Mouse (Mus musculus): ENCODE measurements at regions not wholly inside any gene's neighbourhood (a gene's known extent, or its start where the extent isn't known, plus 50 kb on each side); places are given as distances from the start of the nearest gene placed in this dataset.

DNA sequence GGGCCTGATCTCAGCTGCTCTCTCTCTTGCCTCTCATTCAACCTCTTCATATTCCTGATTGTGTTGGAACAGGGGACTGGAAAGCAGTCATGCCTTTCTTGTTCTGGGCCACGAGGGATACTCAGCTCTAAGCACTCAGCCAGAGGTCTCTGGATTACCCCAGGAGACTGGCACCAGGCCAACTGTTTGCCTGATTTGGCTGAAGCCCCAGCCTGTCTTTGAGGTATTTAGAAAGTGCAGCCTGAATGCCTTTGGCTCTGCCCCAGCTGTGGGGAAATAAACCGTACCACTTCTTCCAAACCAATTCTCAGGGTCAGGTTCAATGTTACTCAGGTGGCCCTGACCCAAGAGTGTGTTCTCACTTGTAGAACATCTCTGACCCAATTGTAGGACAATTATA is 112.6 kb upstream of the Tmem72 start:
- TF ChIP-seq CTCF (IDR thresholded peaks at IDR 0.05; ENCODE audit: low read depth, low read length) (no peak), POLR2A (IDR thresholded peaks at IDR 0.05; ENCODE audit: insufficient read depth, low read length) (no peak), EP300 (IDR thresholded peaks at IDR 0.05; ENCODE audit: insufficient read depth, low read depth, low read length) (no peak)

Data from ES-Bruce4 (cell line).